17 mouse cellular contexts compared by ENCODE assay signal in genomic region chr2:170054943-170055342, GRCm38 (mm10).
A peak's percentile ranks its signal among the peaks of the same experiment; 100 is the strongest.
DNase-seq lines count a peak whose midpoint lies in the region; ATAC-seq lines count a peak whose summit lies in the region.
"Had no signal": no experiment of that assay in that cellular context is flagged by ENCODE, and none has a peak within 500 bp of the region (broad histone marks: within the 10 kb centered on the region; RNA-seq: fewer than 3 reads in every experiment).

No protein-coding gene starts in this region.

- no peaks in the 10 kb centered on the region for H3K9me3 ChIP-seq in limb, embryonic 13.5 days
- no peaks in the 10 kb centered on the region for H3K9me3 ChIP-seq in limb, embryonic 10.5 days (replicated peaks)
- no peaks in the 10 kb centered on the region for H3K9me3 ChIP-seq in liver, embryonic 15.5 days (replicated peaks)
- H3K9me3 ChIP-seq: embryonic facial prominence, embryonic 10.5 days; embryonic facial prominence, embryonic 15.5 days; hindbrain, embryonic 10.5 days; hindbrain, embryonic 15.5 days; limb, embryonic 15.5 days; midbrain, embryonic 13.5 days had no signal

- DNase-seq in limb, embryonic 10.5 days (ENCODE audit: low spot score), result no peak
- DNase-seq in frontal cortex, postnatal 25 days (ENCODE audit: low spot score in 2 of 2), result no peak
- DNase-seq in thymus, postnatal 0 days (ENCODE audit: low spot score), result no peak
- DNase-seq in thymus, postnatal 10 days (ENCODE audit: low spot score in 2 of 2), result no peak

- H3K4me1 ChIP-seq in limb, embryonic 13.5 days, result no peaks in the 10 kb centered on the region
- H3K4me1 ChIP-seq in limb, embryonic 10.5 days, result 0 out of 2 replicates have a peak, but pooled peaks cover 6% of the 10 kb centered on the region
- no peaks in the 10 kb centered on the region; the same call in none of the 2 replicates for H3K4me1 ChIP-seq in liver, embryonic 15.5 days (replicated peaks)
- H3K4me1 ChIP-seq: embryonic facial prominence, embryonic 15.5 days; hindbrain, embryonic 15.5 days; limb, embryonic 15.5 days; midbrain, embryonic 13.5 days had no signal

- ATAC-seq in limb, embryonic 13.5 days (ENCODE audit: low FRiP score, low read depth), result peak; percentile 36; the same call in 1 of the 2 replicates
- peak; percentile 66 for ATAC-seq in granulocyte monocyte progenitor cell, adult 5-6 weeks (replicated peaks; ENCODE audit: poor library complexity, severe bottlenecking)
- ATAC-seq in liver, embryonic 15.5 days (ENCODE audit: insufficient read depth), result 0 out of 2 replicates have a peak, but pooled peaks have one; percentile 15
- ATAC-seq: forebrain, postnatal 0 days; midbrain, embryonic 13.5 days had no signal

- no peak overlapping the region for H3K4me3 ChIP-seq in limb, embryonic 13.5 days
- no peak overlapping the region for H3K4me3 ChIP-seq in limb, embryonic 10.5 days
- no peak overlapping the region for H3K4me3 ChIP-seq in liver, embryonic 15.5 days (replicated peaks)
- H3K4me3 ChIP-seq: embryonic facial prominence, embryonic 10.5 days; embryonic facial prominence, embryonic 15.5 days; forebrain, embryonic 12.5 days; hindbrain, embryonic 15.5 days; left cerebral cortex, adult 2 months; limb, embryonic 15.5 days; midbrain, embryonic 13.5 days had no signal

- no peak overlapping the region for H3K9ac ChIP-seq in limb, embryonic 13.5 days
- H3K9ac ChIP-seq in liver, embryonic 15.5 days, result no peak overlapping the region
- H3K9ac ChIP-seq: embryonic facial prominence, embryonic 15.5 days; forebrain, embryonic 12.5 days; forebrain, postnatal 0 days; hindbrain, embryonic 15.5 days; limb, embryonic 15.5 days; lung, embryonic 14.5 days; midbrain, embryonic 13.5 days had no signal

- H3K4me2 ChIP-seq in limb, embryonic 13.5 days (replicated peaks), result no peak overlapping the region
- H3K4me2 ChIP-seq in liver, embryonic 15.5 days, result no peak overlapping the region
- H3K4me2 ChIP-seq: embryonic facial prominence, embryonic 15.5 days; forebrain, embryonic 12.5 days; hindbrain, embryonic 15.5 days; limb, embryonic 15.5 days; lung, embryonic 14.5 days; midbrain, embryonic 13.5 days had no signal

- H3K36me3 ChIP-seq in limb, embryonic 13.5 days, result no peaks in the 10 kb centered on the region
- no peaks in the 10 kb centered on the region for H3K36me3 ChIP-seq in limb, embryonic 10.5 days
- H3K36me3 ChIP-seq in liver, embryonic 15.5 days (replicated peaks), result no peaks in the 10 kb centered on the region
- H3K36me3 ChIP-seq: embryonic facial prominence, embryonic 10.5 days; embryonic facial prominence, embryonic 15.5 days; forebrain, embryonic 12.5 days; hindbrain, embryonic 10.5 days; hindbrain, embryonic 15.5 days; limb, embryonic 15.5 days; midbrain, embryonic 13.5 days had no signal

- 79% methylated on average over 12 of the region's 12 CpGs for WGBS in limb, embryonic 13.5 days
- WGBS in limb, embryonic 10.5 days, result 79% methylated on average over 12 of the region's 12 CpGs
- WGBS in liver, embryonic 15.5 days (ENCODE audit: insufficient replicate concordance), result 51% methylated on average over 12 of the region's 12 CpGs

- no peaks in the 10 kb centered on the region for H3K27me3 ChIP-seq in limb, embryonic 13.5 days
- H3K27me3 ChIP-seq in limb, embryonic 10.5 days (ENCODE audit: low read depth, poor library complexity, severe bottlenecking), result no peaks in the 10 kb centered on the region
- H3K27me3 ChIP-seq in liver, embryonic 15.5 days, result no peaks in the 10 kb centered on the region
- H3K27me3 ChIP-seq: embryonic facial prominence, embryonic 15.5 days; forebrain, embryonic 12.5 days; hindbrain, embryonic 15.5 days; limb, embryonic 15.5 days; midbrain, embryonic 13.5 days had no signal

- H3K27ac ChIP-seq in limb, embryonic 13.5 days, result no peak overlapping the region
- no peak overlapping the region for H3K27ac ChIP-seq in limb, embryonic 10.5 days
- H3K27ac ChIP-seq in liver, embryonic 15.5 days (replicated peaks), result no peak overlapping the region
- H3K27ac ChIP-seq: embryonic facial prominence, embryonic 10.5 days; embryonic facial prominence, embryonic 15.5 days; forebrain, embryonic 12.5 days; hindbrain, embryonic 10.5 days; hindbrain, embryonic 15.5 days; left cerebral cortex, adult 2 months; limb, embryonic 15.5 days; midbrain, embryonic 13.5 days had no signal

Comparison
In these comparisons a context has a peak if more than half of its experiments do, and no peak if none do; other contexts are left out.
1. ATAC-seq: peak in every context shown above with its lines; median percentile 66 in granulocyte monocyte progenitor cell, adult 5-6 weeks; 36 in limb, embryonic 13.5 days; 15 in liver, embryonic 15.5 days.